Mouse (Mus musculus) liver, embryonic 16.5 days (tissue): ENCODE results near the gene Phf23. TPM values are rescaled to one million over a fixed set of nuclear protein-coding genes. Genes with fewer than 3 reads are reported as not detected.
"Not testable (repeated sequence)": the region's sequence is repeated elsewhere in the genome, so short reads cannot be mapped to it uniquely, and the experiment has no call there.

Experiments
- ATAC-seq: fragments of 200-750 bp; cut with Nextera tagmentation; 2 replicates; pipeline ENCODE4 v1.8.0; 2017; ENCODE audit warnings: low read depth, mild to moderate bottlenecking, moderate number of reproducible peaks, moderate library complexity
- H3K27ac ChIP-seq: fragments of 300-500 bp; sonication (generic); 2 replicates; pipeline ENCODE4 v1.5.1; 2014; ENCODE audit warnings: mild to moderate bottlenecking, low read length
- H3K27me3 ChIP-seq: fragments of 300-500 bp; sonication (generic); 2 replicates; pipeline ENCODE4 v1.6.1; 2014; ENCODE audit warnings: low read depth, low read length, mixed read lengths; ENCODE audit not compliant: control insufficient read depth, insufficient read depth
- H3K36me3 ChIP-seq: fragments of 300-500 bp; sonication (generic); 2 replicates; pipeline ENCODE4 v1.6.1; 2014; ENCODE audit warnings: mild to moderate bottlenecking; ENCODE audit not compliant: control insufficient read depth, insufficient read depth
- H3K4me1 ChIP-seq: fragments of 300-500 bp; sonication (generic); 2 replicates; pipeline ENCODE4 v1.6.1; 2014; ENCODE audit warnings: low read depth, low read length, mixed read lengths; ENCODE audit not compliant: control insufficient read depth
- H3K4me2 ChIP-seq: fragments of 300-500 bp; sonication (generic); 2 replicates; pipeline ENCODE4 v1.6.1; 2014; ENCODE audit warnings: low read depth, low read length, mixed read lengths
- H3K4me3 ChIP-seq: fragments of 300-500 bp; sonication (generic); 2 replicates; pipeline ENCODE4 v1.5.1; 2014; ENCODE audit warnings: low read depth, mild to moderate bottlenecking, low read length
- H3K9ac ChIP-seq: fragments of 300-500 bp; sonication (generic); 2 replicates; pipeline ENCODE4 v1.6.1; 2014; ENCODE audit warnings: low read depth, low read length
- H3K9me3 ChIP-seq: fragments of 300-500 bp; sonication (generic); replicated peaks from 2 replicates; pipeline ENCODE4 v1.6.1; 2016; ENCODE audit warnings: low read length; ENCODE audit not compliant: control insufficient read depth
- WGBS: fragments of 180-500 bp; shearing (Covaris S2); extraction: QIAGEN DNeasy Blood & Tissue Kit; methylation state at CpG from one replicate; pipeline ENCODE4 v1.1.7; 2014; ENCODE audit not compliant: insufficient replicate concordance; 5-methylcytosine and 5-hydroxymethylcytosine counted together
- polyA plus RNA-seq: library from polyadenylated mRNA; unstranded; fragments of >200 nt; fragmentation: Nextera tagmentation; extraction: Ambion mirVana; gene quantifications from 2 replicates; pipeline ENCODE4 v1.2.1, GENCODE M21; 2015

The Phf23 gene
- polyA plus RNA-seq, 1 experiment from 2014 or later = 17.5 TPM

- Histone ChIP-seq H3K9me3 (no peaks in the 10 kb centered on the region), H3K9ac (peak overlapping the region; percentile 87; the same call in 1 of the 2 replicates), H3K36me3 (peaks cover 41% of the 10 kb centered on the region), H3K4me1 (peaks cover 24% of the 10 kb centered on the region), H3K4me2 (peak overlapping the region; percentile 93), H3K27me3 (no peaks in the 10 kb centered on the region), H3K27ac (no peak overlapping the region), H3K4me3 (peak overlapping the region; percentile 82; the same call in 1 of the 2 replicates)
- ATAC-seq = no peak
- WGBS = 72% methylated on average over 5 of the region's 5 CpGs
These were observed 18.5 kb downstream of the Phf23 start for GRCm38 (mm10) chr11:70014051-70014450.

DNA sequence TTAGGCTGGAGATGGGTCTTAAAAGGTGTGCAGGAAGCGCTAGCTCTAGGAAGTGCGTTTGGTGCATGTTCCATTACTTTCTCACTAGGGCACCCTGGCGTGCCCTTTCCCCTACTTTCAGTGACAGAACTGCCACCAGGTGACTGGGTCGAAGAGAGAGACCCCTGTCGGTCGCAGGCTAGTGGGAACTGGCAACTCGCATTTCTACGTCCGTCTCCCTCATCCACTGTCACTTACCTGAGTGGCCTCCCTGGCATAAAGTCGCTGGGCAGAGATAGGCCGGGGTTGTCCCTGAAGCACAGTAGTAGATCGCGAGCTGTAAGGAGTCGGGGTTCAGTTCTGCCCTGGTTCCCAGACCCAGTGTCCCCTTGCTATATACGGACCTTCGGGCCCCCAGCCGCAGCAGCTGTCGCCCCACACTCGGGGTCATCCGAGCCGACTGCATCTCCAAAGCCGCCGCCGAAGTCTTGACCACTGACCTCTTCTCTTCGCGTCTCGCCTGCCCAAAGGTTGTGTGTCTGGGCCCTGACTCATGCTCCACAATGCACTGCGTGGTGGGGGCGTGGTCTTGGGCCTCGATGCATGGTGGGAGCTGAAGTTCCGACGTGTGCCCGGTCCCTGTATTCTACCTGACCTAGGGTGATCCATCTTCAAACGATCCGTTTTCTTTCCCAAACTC lies 19.4 kb downstream of the Phf23 start, which contains the start of gene Acadvl:
Acadvl (minus strand) TSS at position 532 of the 679 bp plus-strand sequence.
- peak; percentile 91 for ATAC-seq
- H3K4me3 ChIP-seq = peak within 1 kb of the TSS; percentile 82
- peaks cover 31% of the 10 kb centered on the region for H3K36me3 ChIP-seq
- H3K4me2 ChIP-seq = peak within 1 kb of the TSS; percentile 93
- peaks cover 25% of the 10 kb centered on the region for H3K4me1 ChIP-seq
- H3K9me3 ChIP-seq = no peaks in the 10 kb centered on the region
- H3K9ac ChIP-seq = peak within 1 kb of the TSS; percentile 87
- H3K27me3 ChIP-seq = no peaks in the 10 kb centered on the region
- peak within 1 kb of the TSS; percentile 73 for H3K27ac ChIP-seq
- under 1% methylated on average over 35 of the region's 35 CpGs for WGBS

GRCm38 (mm10) chr11:70015677-70016076 lies 20.1 kb downstream of the Phf23 start:
- Histone ChIP-seq H3K9me3 (no peaks in the 10 kb centered on the region), H3K27me3 (no peaks in the 10 kb centered on the region), H3K36me3 (peaks cover 25% of the 10 kb centered on the region), H3K4me1 (peaks cover 30% of the 10 kb centered on the region), H3K4me2 (peak overlapping the region; percentile 93), H3K9ac (peak overlapping the region; percentile 18; the same call in 1 of the 2 replicates), H3K4me3 (peak overlapping the region; percentile 82), H3K27ac (no peak overlapping the region)
- ATAC-seq = no peak
- WGBS = 58% methylated on average over 6 of the region's 6 CpGs

- H3K4me2 ChIP-seq, H3K27me3 ChIP-seq, H3K4me3 ChIP-seq, H3K27ac ChIP-seq, H3K9ac ChIP-seq, H3K9me3 ChIP-seq, ATAC-seq: not testable (repeated sequence)
- H3K36me3 ChIP-seq = peaks cover 20% of the 10 kb centered on the region
- WGBS = 78% methylated on average over 2 of the region's 2 CpGs
- peaks cover 35% of the 10 kb centered on the region for H3K4me1 ChIP-seq
These were observed 20.6 kb downstream of the Phf23 start for GRCm38 (mm10) chr11:70016177-70016576.

DNA sequence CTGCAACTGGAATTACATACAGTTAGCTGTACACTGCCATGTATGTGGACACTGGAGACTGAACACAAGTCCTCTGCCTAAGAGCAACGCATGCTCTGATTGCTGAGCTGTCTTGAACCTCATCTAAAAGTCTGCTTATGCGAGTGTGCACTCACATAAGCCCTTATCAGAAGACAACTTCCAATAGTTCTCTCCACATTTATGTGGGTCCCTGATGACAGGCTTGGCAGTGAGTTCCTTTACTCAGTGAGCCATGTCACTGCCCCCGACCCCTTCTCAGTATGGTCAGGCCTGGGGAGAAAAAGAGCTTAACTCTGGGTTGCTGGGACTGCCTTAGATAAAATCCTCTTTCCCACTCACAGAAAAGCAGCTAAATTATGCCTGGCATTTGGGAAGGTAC lies 21.1 kb downstream of the Phf23 start, which contains the start of gene Dlg4:
Dlg4 (plus strand) TSS at position 274 of the 400 bp plus-strand sequence.
- no peak for ATAC-seq
- H3K9me3 ChIP-seq = no peaks in the 10 kb centered on the region
- H3K4me2 ChIP-seq = peak within 1 kb of the TSS; percentile 93; the same call in 1 of the 2 replicates
- peaks cover 40% of the 10 kb centered on the region for H3K4me1 ChIP-seq
- peaks cover 2% of the 10 kb centered on the region for H3K27me3 ChIP-seq
- 54% methylated on average over 3 of the region's 3 CpGs for WGBS
- no peak within 1 kb of the TSS for H3K4me3 ChIP-seq
- H3K36me3 ChIP-seq = peaks cover 15% of the 10 kb centered on the region
- H3K9ac ChIP-seq = no peak within 1 kb of the TSS
- H3K27ac ChIP-seq = no peak within 1 kb of the TSS

- ATAC-seq = no peak
- Histone ChIP-seq H3K4me2 (no peak overlapping the region), H3K9ac (no peak overlapping the region), H3K4me1 (peaks cover 41% of the 10 kb centered on the region), H3K4me3 (no peak overlapping the region), H3K27ac (no peak overlapping the region), H3K36me3 (peaks cover 9% of the 10 kb centered on the region; the same call in 1 of the 2 replicates), H3K27me3 (peaks cover 8% of the 10 kb centered on the region), H3K9me3 (no peaks in the 10 kb centered on the region)
- 44% methylated on average over 7 of the region's 7 CpGs for WGBS
These were observed 21.7 kb downstream of the Phf23 start for GRCm38 (mm10) chr11:70017199-70017767.

DNA sequence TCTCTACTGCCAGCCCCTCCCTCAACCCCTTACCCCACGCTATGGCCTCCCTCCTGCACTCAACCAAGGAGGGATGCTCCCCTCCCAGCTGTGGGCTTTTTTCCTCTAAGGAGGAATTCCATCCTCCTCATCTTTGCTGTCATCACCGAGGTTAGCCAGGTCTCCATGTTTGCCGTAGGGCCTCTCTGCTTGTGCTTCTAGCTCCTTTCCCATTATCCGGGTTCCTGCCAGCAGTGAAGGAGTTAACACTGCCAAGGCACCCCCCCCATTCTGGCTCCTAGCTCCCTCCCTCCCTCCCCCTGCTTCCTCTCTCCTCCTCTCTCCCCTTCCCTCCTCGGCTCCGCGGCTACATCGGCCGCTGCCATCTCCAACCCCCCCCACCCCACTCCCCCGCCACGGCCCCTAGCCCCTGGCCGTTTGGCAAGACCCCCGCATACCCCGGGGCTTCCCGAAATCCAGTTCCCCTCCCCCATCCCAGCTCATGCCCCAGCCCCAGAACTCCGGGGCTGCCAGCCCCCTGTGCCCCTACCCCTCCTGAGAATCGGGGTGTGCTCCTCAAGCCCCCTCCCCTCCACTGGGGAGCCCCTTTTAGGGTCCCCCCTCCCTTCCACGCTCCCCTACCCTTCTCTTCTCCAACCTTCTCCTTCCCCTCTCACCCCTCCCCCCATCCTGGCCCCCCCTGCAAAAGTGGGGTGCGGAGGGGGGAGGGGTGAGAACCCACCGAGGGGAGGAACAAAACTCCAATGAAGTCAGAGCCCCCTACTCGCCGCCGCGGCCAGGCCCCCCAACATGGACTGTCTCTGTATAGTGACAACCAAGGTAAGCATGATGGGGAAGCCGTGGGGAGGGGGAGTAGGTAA lies 22.8 kb downstream of the Phf23 start:
- Histone ChIP-seq H3K27me3 (peaks cover 12% of the 10 kb centered on the region), H3K9ac (peak overlapping the region; percentile 22; the same call in 1 of the 2 replicates), H3K4me3 (peak overlapping the region; percentile 43), H3K9me3 (no peaks in the 10 kb centered on the region), H3K36me3 (no peaks in the 10 kb centered on the region), H3K4me2 (peak overlapping the region; percentile 56), H3K27ac (no peak overlapping the region), H3K4me1 (peaks cover 41% of the 10 kb centered on the region)
- no peak for ATAC-seq
- 5% methylated on average over 21 of the region's 25 CpGs for WGBS

- no peaks in the 10 kb centered on the region for H3K9me3 ChIP-seq
- 13% methylated on average over 2 of the region's 2 CpGs for WGBS
- no peak overlapping the region for H3K9ac ChIP-seq
- no peak overlapping the region for H3K27ac ChIP-seq
- peaks cover 23% of the 10 kb centered on the region for H3K27me3 ChIP-seq
- ATAC-seq = no peak
- no peak overlapping the region for H3K4me3 ChIP-seq
- H3K4me2 ChIP-seq = no peak overlapping the region
- no peaks in the 10 kb centered on the region for H3K36me3 ChIP-seq
- H3K4me1 ChIP-seq = peaks cover 35% of the 10 kb centered on the region
These were observed 24.0 kb downstream of the Phf23 start for GRCm38 (mm10) chr11:70019495-70020021.
